In genomic region chr7:35037408-35037807, GRCm38 (mm10) we compare ENCODE assay signal across 27 mouse cellular contexts. TPM values are rescaled to one million over a fixed set of nuclear protein-coding genes. Genes with fewer than 3 reads are reported as not detected.
DNase-seq lines count a peak whose midpoint lies in the region; ATAC-seq and TF ChIP-seq lines count a peak whose summit lies in the region.
"Had no signal": no experiment of that assay in that cellular context is flagged by ENCODE, and none has a peak within 500 bp of the region (broad histone marks: within the 10 kb centered on the region; RNA-seq: fewer than 3 reads in every experiment).

No protein-coding gene starts in this region.

- H3K4me1 ChIP-seq in heart, embryonic 11.5 days (ENCODE audit: control insufficient read depth, insufficient read depth, low read length), result 0 out of 2 replicates have a peak, but pooled peaks cover 5% of the 10 kb centered on the region
- H3K4me1 ChIP-seq in lung, adult 2 months (ENCODE audit: control insufficient read depth, insufficient read depth, low read length), result peaks cover 22% of the 10 kb centered on the region
- H3K4me1 ChIP-seq in brown adipose tissue, adult 24 weeks (ENCODE audit: control insufficient read depth, insufficient read depth, insufficient read length, low read length), result peaks cover 56% of the 10 kb centered on the region

- 86% methylated on average over 6 of the region's 6 CpGs for WGBS in heart, embryonic 11.5 days (ENCODE audit: insufficient replicate concordance)
- WGBS in lung, adult 2 months, result 44% methylated on average over 6 of the region's 6 CpGs

- no peak overlapping the region for H3K27ac ChIP-seq in heart, embryonic 11.5 days (ENCODE audit: low read depth, low read length)
- peak overlapping the region; percentile 40 for H3K27ac ChIP-seq in brown adipose tissue, adult 24 weeks (replicated peaks; ENCODE audit: low read depth, low read length)
- H3K27ac ChIP-seq: embryonic facial prominence, embryonic 12.5 days; heart, embryonic 10.5 days; left cerebral cortex, adult 2 months; liver, embryonic 12.5 days; macrophage; neural tube, embryonic 12.5 days had no signal

- H3K9ac ChIP-seq in heart, embryonic 11.5 days (ENCODE audit: low read depth, low read length), result no peak overlapping the region
- H3K9ac ChIP-seq: embryonic facial prominence, embryonic 12.5 days; hindbrain, embryonic 14.5 days; kidney, embryonic 15.5 days; limb, embryonic 13.5 days; liver, embryonic 12.5 days; liver, postnatal 0 days; midbrain, embryonic 15.5 days; neural tube, embryonic 12.5 days had no signal

- DNase-seq in heart, adult 11 months, result peak; percentile 92
- peak; percentile 25 for DNase-seq in lung, postnatal 14 days
- DNase-seq in lung, adult 2 months, result no peak
- DNase-seq in urinary bladder, adult 2 months (ENCODE audit: low spot score), result no peak
- no peak for DNase-seq in urinary bladder, adult 18-20 months (ENCODE audit: low spot score in 2 of 2)
- DNase-seq: B cell, adult 2 months; cerebellum, adult 11-12 months; cerebellum, adult 9-11 months; embryo, embryonic 11 days; heart, postnatal 36 days; kidney, adult 18-20 months; liver, postnatal 0 days; thymus, postnatal 4 days had no signal

- no peak overlapping the region for H3K4me3 ChIP-seq in heart, embryonic 11.5 days (ENCODE audit: low read depth, low read length)
- no peak overlapping the region for H3K4me3 ChIP-seq in lung, adult 2 months (replicated peaks; ENCODE audit: extremely low read depth, low read depth, low read length)
- H3K4me3 ChIP-seq in brown adipose tissue, adult 24 weeks (ENCODE audit: insufficient read depth, low read depth, low read length), result no peak overlapping the region
- no peak overlapping the region for H3K4me3 ChIP-seq in myocyte
- H3K4me3 ChIP-seq: embryonic facial prominence, embryonic 12.5 days; heart, embryonic 10.5 days; kidney, embryonic 15.5 days; left cerebral cortex, adult 2 months; limb, embryonic 13.5 days; liver, embryonic 12.5 days; midbrain, embryonic 15.5 days; neural tube, embryonic 12.5 days had no signal

- H3K79me2 ChIP-seq in myocyte (ENCODE audit: control insufficient read depth, insufficient read depth), result no peaks in the 10 kb centered on the region

- H3K36me3 ChIP-seq in heart, embryonic 11.5 days (ENCODE audit: control insufficient read depth, insufficient read depth, low read length), result peaks cover 2% of the 10 kb centered on the region; the same call in 1 of the 2 replicates
- H3K36me3 ChIP-seq in myocyte (ENCODE audit: control insufficient read depth, insufficient read depth), result peaks cover 6% of the 10 kb centered on the region
- H3K36me3 ChIP-seq: midbrain, embryonic 15.5 days had no signal

- no peak overlapping the region for H3ac ChIP-seq in myocyte (ENCODE audit: control insufficient read depth, insufficient read length)

- no peak for TF ChIP-seq CTCF in lung, adult 2 months (IDR thresholded peaks at IDR 0.05; ENCODE audit: insufficient read depth, low read length)

- H3K4me2 ChIP-seq in heart, embryonic 11.5 days, result no peak overlapping the region
- no peak overlapping the region for H3K4me2 ChIP-seq in myocyte (ENCODE audit: low read depth)
- H3K4me2 ChIP-seq: embryonic facial prominence, embryonic 12.5 days; hindbrain, embryonic 14.5 days; kidney, embryonic 15.5 days; limb, embryonic 13.5 days; liver, embryonic 12.5 days; midbrain, embryonic 15.5 days; neural tube, embryonic 12.5 days had no signal

- ATAC-seq in heart, embryonic 11.5 days (replicated peaks; ENCODE audit: insufficient number of reproducible peaks, low FRiP score, low TSS enrichment), result no peak
- ATAC-seq: forebrain, embryonic 14.5 days; liver, embryonic 12.5 days; liver, postnatal 0 days; midbrain, embryonic 15.5 days had no signal

- TF ChIP-seq POLR2A in lung, adult 2 months (IDR thresholded peaks at IDR 0.05; ENCODE audit: borderline replicate concordance, extremely low read depth, low read depth, low read length), result no peak
- TF ChIP-seq POLR2A in myocyte (IDR thresholded peaks at IDR 0.05; ENCODE audit: insufficient read length, low read depth), result no peak

- no peaks in the 10 kb centered on the region for H3K9me3 ChIP-seq in heart, embryonic 11.5 days (replicated peaks; ENCODE audit: control insufficient read depth, low read length)
- H3K9me3 ChIP-seq: embryonic facial prominence, embryonic 12.5 days; heart, embryonic 10.5 days; kidney, embryonic 15.5 days; limb, embryonic 13.5 days; liver, embryonic 12.5 days; midbrain, embryonic 15.5 days; neural tube, embryonic 12.5 days had no signal

- H3K27me3 ChIP-seq in heart, embryonic 11.5 days (ENCODE audit: control insufficient read depth, insufficient read depth, low read length), result no peaks in the 10 kb centered on the region
- no peaks in the 10 kb centered on the region for H3K27me3 ChIP-seq in myocyte (ENCODE audit: control insufficient read depth, insufficient read depth, insufficient read length)
- H3K27me3 ChIP-seq: embryonic facial prominence, embryonic 12.5 days; kidney, embryonic 15.5 days; limb, embryonic 13.5 days; liver, embryonic 12.5 days; midbrain, embryonic 15.5 days; neural tube, embryonic 12.5 days had no signal

TF ChIP-seq in myocyte, 11 proteins besides CTCF, POLR2A, EP300 and RAD21:
- TF ChIP-seq MYOG (IDR thresholded peaks at IDR 0.05; ENCODE audit: control insufficient read depth in 1 of 3, insufficient read depth in 1 of 3, insufficient read length in 2 of 3, low read depth in 2 of 3), result no peak
- TF ChIP-seq CEBPB (IDR thresholded peaks at IDR 0.05; ENCODE audit: insufficient read depth, poor library complexity, severe bottlenecking), result no peak
- peak; percentile 10 for TF ChIP-seq POLR2AphosphoS2 (IDR thresholded peaks at IDR 0.05; ENCODE audit: insufficient read length, low read depth)
TF ChIP-seq in myocyte: peak in this region for 1.

RNA-seq across cellular contexts. Expression of gene Cebpg, which starts 19.0 kb away (rescaled TPM):
- 13.9 and 16.1 TPM in 2 replicates for polyA plus RNA-seq in heart, embryonic 11.5 days (2014; fragmentation: Nextera tagmentation; extraction: Ambion mirVana)
- polyA plus RNA-seq in lung, adult 2 months (2012; rRNA removed), result 10.3 and 13.5 TPM in 2 replicates
- polyA plus RNA-seq in brown adipose tissue, adult 24 weeks (2012; ENCODE audit: insufficient read depth, insufficient read length, missing spikeins), result 45.5 and 53.7 TPM in 2 replicates
- 25.0 TPM for polyA plus RNA-seq in myocyte (2012; fragmentation: generic; extraction: Trizol)
- polyA plus RNA-seq in urinary bladder, adult 2 months (2012; rRNA removed), result 27.0 and 30.3 TPM in 2 replicates

Comparison
In these comparisons a context has a peak if more than half of its experiments do, and no peak if none do; other contexts are left out.
1. DNase-seq: peak in heart, adult 11 months (single experiment) and lung, postnatal 14 days (single experiment); none in lung, adult 2 months (single experiment), urinary bladder, adult 2 months (single experiment) and urinary bladder, adult 18-20 months (0 of 2).